Mouse (Mus musculus): ENCODE data around the gene Prap1. TPM values are rescaled to one million over a fixed set of nuclear protein-coding genes. Genes with fewer than 3 reads are reported as not detected.

The Prap1 gene
- polyA plus RNA-seq, 1 experiment from 2014 or later: not detected

- WGBS (ENCODE audit: insufficient replicate concordance): 42% methylated on average over 5 of the region's 5 CpGs
- Histone ChIP-seq H3K9ac (no peak overlapping the region), H3K36me3 (no peaks in the 10 kb centered on the region), H3K4me2 (no peak overlapping the region), H3K4me1 (peaks cover 6% of the 10 kb centered on the region; the same call in 1 of the 2 replicates), H3K4me3 (no peak overlapping the region), H3K27me3 (replicated peaks) (0 out of 2 replicates have a peak, but pooled peaks cover 6% of the 10 kb centered on the region), H3K27ac (no peak overlapping the region), H3K9me3 (replicated peaks) (no peaks in the 10 kb centered on the region)
- ATAC-seq: no peak
Measured at GRCm38 (mm10) chr7:140094954-140095353, 1.8 kb downstream of the Prap1 start.

- 39% methylated on average over 1 of the region's 1 CpGs for WGBS (ENCODE audit: insufficient replicate concordance)
- no peak overlapping the region for H3K4me2 ChIP-seq
- H3K27me3 ChIP-seq (replicated peaks): 0 out of 2 replicates have a peak, but pooled peaks cover 6% of the 10 kb centered on the region
- H3K9me3 ChIP-seq (replicated peaks): no peaks in the 10 kb centered on the region
- H3K27ac ChIP-seq: no peak overlapping the region
- H3K36me3 ChIP-seq: no peaks in the 10 kb centered on the region
- peaks cover 6% of the 10 kb centered on the region; the same call in 1 of the 2 replicates for H3K4me1 ChIP-seq
- no peak overlapping the region for H3K4me3 ChIP-seq
- no peak for ATAC-seq
- no peak overlapping the region for H3K9ac ChIP-seq
Measured at GRCm38 (mm10) chr7:140095556-140095955, 2.4 kb downstream of the Prap1 start.

- ATAC-seq: no peak
- peaks cover 6% of the 10 kb centered on the region; the same call in 1 of the 2 replicates for H3K4me1 ChIP-seq
- H3K9ac ChIP-seq: no peak overlapping the region
- H3K27ac ChIP-seq: no peak overlapping the region
- no peaks in the 10 kb centered on the region for H3K9me3 ChIP-seq (replicated peaks)
- no peak overlapping the region for H3K4me2 ChIP-seq
- H3K36me3 ChIP-seq: no peaks in the 10 kb centered on the region
- no peak overlapping the region for H3K4me3 ChIP-seq
- 0 out of 2 replicates have a peak, but pooled peaks cover 6% of the 10 kb centered on the region for H3K27me3 ChIP-seq (replicated peaks)
Measured at GRCm38 (mm10) chr7:140096055-140096454, 2.9 kb downstream of the Prap1 start.

GRCm38 (mm10) chr7:140098466-140098865 is 5.3 kb downstream of the Prap1 start:
- Histone ChIP-seq H3K4me3 (no peak overlapping the region), H3K9me3 (replicated peaks) (no peaks in the 10 kb centered on the region), H3K36me3 (no peaks in the 10 kb centered on the region), H3K9ac (no peak overlapping the region), H3K4me1 (peaks cover 21% of the 10 kb centered on the region), H3K27me3 (replicated peaks) (0 out of 2 replicates have a peak, but pooled peaks cover 6% of the 10 kb centered on the region), H3K27ac (no peak overlapping the region), H3K4me2 (no peak overlapping the region)
- 22% methylated on average over 1 of the region's 1 CpGs for WGBS (ENCODE audit: insufficient replicate concordance)
- ATAC-seq: no peak

GRCm38 (mm10) chr7:140101498-140101897 is 8.3 kb downstream of the Prap1 start:
- H3K27ac ChIP-seq: no peak overlapping the region
- peaks cover 12% of the 10 kb centered on the region for H3K36me3 ChIP-seq
- H3K27me3 ChIP-seq (replicated peaks): no peaks in the 10 kb centered on the region
- H3K4me1 ChIP-seq: peaks cover 21% of the 10 kb centered on the region
- H3K4me2 ChIP-seq: peak overlapping the region; percentile 67
- peak overlapping the region; percentile 50 for H3K4me3 ChIP-seq
- WGBS (ENCODE audit: insufficient replicate concordance): 73% methylated on average over 10 of the region's 10 CpGs
- H3K9me3 ChIP-seq (replicated peaks): no peaks in the 10 kb centered on the region
- no peak for ATAC-seq
- H3K9ac ChIP-seq: peak overlapping the region; percentile 55; the same call in 1 of the 2 replicates

- H3K9ac ChIP-seq: peak within 1 kb of the TSS; percentile 55
- peaks cover 17% of the 10 kb centered on the region for H3K36me3 ChIP-seq
- H3K4me1 ChIP-seq: peaks cover 21% of the 10 kb centered on the region
- H3K9me3 ChIP-seq (replicated peaks): no peaks in the 10 kb centered on the region
- peak within 1 kb of the TSS; percentile 67 for H3K4me2 ChIP-seq
- H3K27me3 ChIP-seq (replicated peaks): no peaks in the 10 kb centered on the region
- H3K27ac ChIP-seq: no peak within 1 kb of the TSS
- 4% methylated on average over 30 of the region's 30 CpGs for WGBS (ENCODE audit: insufficient replicate concordance)
- peak within 1 kb of the TSS; percentile 50 for H3K4me3 ChIP-seq
- ATAC-seq: peak; percentile 89
Measured at GRCm38 (mm10) chr7:140101993-140102860, 9.0 kb downstream of the Prap1 start, which contains the start of gene Fuom. TSS of gene Fuom (minus strand) at chr7:140102441.

GRCm38 (mm10) chr7:140104009-140104408 is 10.8 kb downstream of the Prap1 start:
- no peak for ATAC-seq
- Histone ChIP-seq H3K4me2 (no peak overlapping the region), H3K4me3 (no peak overlapping the region), H3K9me3 (replicated peaks) (no peaks in the 10 kb centered on the region), H3K9ac (no peak overlapping the region), H3K36me3 (peaks cover 33% of the 10 kb centered on the region), H3K27ac (no peak overlapping the region), H3K27me3 (replicated peaks) (no peaks in the 10 kb centered on the region), H3K4me1 (peaks cover 15% of the 10 kb centered on the region)
- WGBS (ENCODE audit: insufficient replicate concordance): 61% methylated on average over 4 of the region's 4 CpGs

- no peaks in the 10 kb centered on the region for H3K9me3 ChIP-seq (replicated peaks)
- H3K4me3 ChIP-seq: no peak overlapping the region
- peaks cover 59% of the 10 kb centered on the region for H3K36me3 ChIP-seq
- peaks cover 19% of the 10 kb centered on the region for H3K4me1 ChIP-seq
- H3K4me2 ChIP-seq: no peak overlapping the region
- WGBS (ENCODE audit: insufficient replicate concordance): 52% methylated on average over 3 of the region's 3 CpGs
- H3K27ac ChIP-seq: no peak overlapping the region
- no peak for ATAC-seq
- H3K9ac ChIP-seq: no peak overlapping the region
- no peaks in the 10 kb centered on the region for H3K27me3 ChIP-seq (replicated peaks)
Measured at GRCm38 (mm10) chr7:140111943-140112342, 18.7 kb downstream of the Prap1 start.

GRCm38 (mm10) chr7:140115583-140116328 is 22.6 kb downstream of the Prap1 start, which contains the start of gene Paox:
TSS of gene Paox (plus strand) at chr7:140115799.
- H3K27me3 ChIP-seq (replicated peaks): no peaks in the 10 kb centered on the region
- H3K9ac ChIP-seq: peak within 1 kb of the TSS; percentile 75
- 2% methylated on average over 23 of the region's 23 CpGs for WGBS (ENCODE audit: insufficient replicate concordance)
- H3K9me3 ChIP-seq (replicated peaks): no peaks in the 10 kb centered on the region
- peak within 1 kb of the TSS; percentile 72 for H3K27ac ChIP-seq
- H3K4me2 ChIP-seq: peak within 1 kb of the TSS; percentile 98
- peak; percentile 71 for ATAC-seq
- peak within 1 kb of the TSS; percentile 70 for H3K4me3 ChIP-seq
- peaks cover 22% of the 10 kb centered on the region for H3K36me3 ChIP-seq
- peaks cover 23% of the 10 kb centered on the region for H3K4me1 ChIP-seq

GRCm38 (mm10) chr7:140116329-140117054 is 23.3 kb downstream of the Prap1 start, which contains the start of gene Echs1:
TSS of gene Echs1 (minus strand) at chr7:140116476.
- ATAC-seq: peak; percentile 99
- 4% methylated on average over 28 of the region's 28 CpGs for WGBS (ENCODE audit: insufficient replicate concordance)
- H3K9me3 ChIP-seq (replicated peaks): no peaks in the 10 kb centered on the region
- no peaks in the 10 kb centered on the region for H3K27me3 ChIP-seq (replicated peaks)
- H3K4me3 ChIP-seq: peak within 1 kb of the TSS; percentile 70
- peak within 1 kb of the TSS; percentile 72 for H3K27ac ChIP-seq
- H3K9ac ChIP-seq: peak within 1 kb of the TSS; percentile 75
- H3K36me3 ChIP-seq: peaks cover 15% of the 10 kb centered on the region
- peak within 1 kb of the TSS; percentile 98 for H3K4me2 ChIP-seq
- peaks cover 23% of the 10 kb centered on the region for H3K4me1 ChIP-seq

GRCm38 (mm10) chr7:140120484-140120883 is 27.3 kb downstream of the Prap1 start:
- Histone ChIP-seq H3K4me1 (peaks cover 31% of the 10 kb centered on the region), H3K9me3 (replicated peaks) (no peaks in the 10 kb centered on the region), H3K9ac (no peak overlapping the region), H3K36me3 (no peaks in the 10 kb centered on the region), H3K27me3 (replicated peaks) (no peaks in the 10 kb centered on the region), H3K4me3 (no peak overlapping the region), H3K27ac (no peak overlapping the region), H3K4me2 (no peak overlapping the region)
- ATAC-seq: no peak
- 71% methylated on average over 2 of the region's 2 CpGs for WGBS (ENCODE audit: insufficient replicate concordance)
